Mouse (Mus musculus): ENCODE measurements around the gene Gm20403. TPM values are rescaled to one million over a fixed set of nuclear protein-coding genes. Genes with fewer than 3 reads are reported as not detected.

The Gm20403 gene
- polyA plus RNA-seq (2015; fragmentation: Nextera tagmentation; extraction: Ambion mirVana), result not detected in 2 replicates

DNA sequence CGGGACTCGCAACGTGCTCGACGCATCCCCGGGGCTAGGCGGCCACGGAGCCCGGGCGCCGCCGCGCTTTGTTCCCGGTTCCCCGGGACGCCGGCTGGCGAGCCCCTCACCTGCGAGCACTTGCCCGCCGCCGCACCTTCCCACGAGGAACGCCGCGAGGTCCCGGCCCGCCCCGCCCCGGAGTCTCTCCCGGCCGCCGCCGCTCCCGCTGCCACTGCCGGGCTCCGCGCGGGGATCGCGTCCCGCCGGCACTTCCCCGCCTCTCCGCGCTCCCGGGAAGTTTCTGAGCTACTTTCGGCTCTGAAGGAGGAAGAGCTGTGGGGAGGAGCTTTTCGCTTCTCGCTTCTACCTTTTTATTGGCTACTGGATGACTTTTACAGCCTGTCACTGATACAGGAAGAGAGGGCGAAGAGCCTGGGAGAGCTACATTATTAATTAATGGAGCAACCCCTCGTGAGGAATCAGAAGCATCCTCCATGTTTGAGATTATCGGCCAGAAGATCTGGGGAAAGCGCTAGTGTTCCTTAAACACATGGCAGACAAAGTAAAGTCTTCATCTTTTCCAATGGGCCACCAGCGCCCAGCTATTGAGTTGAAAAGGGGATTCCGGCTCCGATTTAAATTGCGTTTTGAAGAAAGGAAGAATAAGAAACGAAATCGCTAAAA, at the start of gene Gm20403:
Gene Gm20403, minus strand, starts transcription at position 478 of the 666 bp plus-strand sequence.
- Histone ChIP-seq H3K9me3 (ENCODE audit: control insufficient read depth, low read length) (no peaks in the 10 kb centered on the region), H3K4me1 (ENCODE audit: control insufficient read depth, insufficient read depth, low read depth, low read length) (peaks cover 9% of the 10 kb centered on the region; the same call in 1 of the 2 replicates), H3K4me3 (ENCODE audit: low read length) (peak within 1 kb of the TSS; percentile 94), H3K27me3 (replicated peaks; ENCODE audit: control insufficient read depth, insufficient read depth, low read length) (no peaks in the 10 kb centered on the region), H3K4me2 (ENCODE audit: low read length) (peak within 1 kb of the TSS; percentile 95), H3K9ac (ENCODE audit: low read depth, low read length) (peak within 1 kb of the TSS; percentile 71), H3K36me3 (ENCODE audit: control insufficient read depth, insufficient read depth, low read length) (no peaks in the 10 kb centered on the region), H3K27ac (ENCODE audit: low read depth, low read length) (peak within 1 kb of the TSS; percentile 83)
- WGBS, result under 1% methylated on average over 48 of the region's 60 CpGs
- ATAC-seq, result peak; percentile 83

DNA sequence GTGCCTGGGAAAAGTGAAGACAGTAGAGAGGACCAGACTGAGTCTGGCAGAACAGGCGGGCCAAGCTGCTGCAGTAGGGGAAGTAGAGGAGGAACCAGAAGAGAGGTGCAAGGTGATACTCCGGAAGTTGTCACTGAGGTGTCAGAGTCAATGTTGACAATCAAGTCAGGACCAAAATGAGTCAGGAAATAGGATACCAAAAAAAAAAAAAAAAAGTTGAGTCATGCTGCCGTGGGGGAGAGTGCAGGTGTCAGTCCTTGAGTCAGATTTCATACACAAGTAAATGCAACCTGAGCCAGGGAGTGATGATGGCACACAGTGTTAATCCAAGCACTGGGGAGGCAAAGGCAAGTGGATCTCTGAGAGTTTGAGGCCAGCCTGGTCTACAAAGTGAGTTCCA, 40.8 kb upstream of the Gm20403 start:
- no peak overlapping the region for H3K4me3 ChIP-seq (ENCODE audit: low read length)

DNA sequence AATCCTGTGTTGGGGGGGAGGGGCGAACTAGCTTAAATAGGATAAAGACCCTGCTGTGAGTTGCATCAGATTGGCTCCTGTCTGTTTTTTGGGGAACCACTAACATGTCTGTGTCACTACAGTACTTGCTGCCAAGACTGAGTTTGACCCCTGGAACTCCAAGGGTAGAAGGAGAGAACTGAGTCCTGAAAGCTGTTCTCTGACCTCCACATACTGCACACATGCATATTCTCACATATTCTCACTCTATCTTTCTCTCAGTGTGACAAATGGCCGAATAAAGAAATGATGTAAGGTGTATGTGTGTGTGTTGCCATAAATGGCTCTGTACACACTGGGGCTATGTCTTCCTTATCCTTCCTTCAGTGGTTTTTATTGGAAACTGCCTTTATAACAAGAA, 37.0 kb upstream of the Gm20403 start:
- Histone ChIP-seq H3K9me3 (ENCODE audit: control insufficient read depth, low read length) (no peaks in the 10 kb centered on the region), H3K4me3 (ENCODE audit: low read length) (no peak overlapping the region), H3K36me3 (ENCODE audit: control insufficient read depth, insufficient read depth, low read length) (no peaks in the 10 kb centered on the region), H3K9ac (ENCODE audit: low read depth, low read length) (no peak overlapping the region), H3K27me3 (replicated peaks; ENCODE audit: control insufficient read depth, insufficient read depth, low read length) (no peaks in the 10 kb centered on the region), H3K27ac (ENCODE audit: low read depth, low read length) (no peak overlapping the region), H3K4me2 (ENCODE audit: low read length) (no peak overlapping the region), H3K4me1 (ENCODE audit: control insufficient read depth, insufficient read depth, low read depth, low read length) (no peaks in the 10 kb centered on the region)
- no peak for ATAC-seq
- WGBS, result 69% methylated on average over 2 of the region's 2 CpGs

More for the DNA sequence above, 40.8 kb upstream of the Gm20403 start:
- WGBS, result 67% methylated on average over 3 of the region's 3 CpGs
- H3K36me3 ChIP-seq (ENCODE audit: control insufficient read depth, insufficient read depth, low read length), result no peaks in the 10 kb centered on the region
- no peaks in the 10 kb centered on the region for H3K27me3 ChIP-seq (replicated peaks; ENCODE audit: control insufficient read depth, insufficient read depth, low read length)
- no peaks in the 10 kb centered on the region for H3K9me3 ChIP-seq (ENCODE audit: control insufficient read depth, low read length)
- ATAC-seq, result no peak
- no peak overlapping the region for H3K4me2 ChIP-seq (ENCODE audit: low read length)
- no peak overlapping the region for H3K27ac ChIP-seq (ENCODE audit: low read depth, low read length)
- H3K4me1 ChIP-seq (ENCODE audit: control insufficient read depth, insufficient read depth, low read depth, low read length), result no peaks in the 10 kb centered on the region
- no peak overlapping the region for H3K9ac ChIP-seq (ENCODE audit: low read depth, low read length)

DNA sequence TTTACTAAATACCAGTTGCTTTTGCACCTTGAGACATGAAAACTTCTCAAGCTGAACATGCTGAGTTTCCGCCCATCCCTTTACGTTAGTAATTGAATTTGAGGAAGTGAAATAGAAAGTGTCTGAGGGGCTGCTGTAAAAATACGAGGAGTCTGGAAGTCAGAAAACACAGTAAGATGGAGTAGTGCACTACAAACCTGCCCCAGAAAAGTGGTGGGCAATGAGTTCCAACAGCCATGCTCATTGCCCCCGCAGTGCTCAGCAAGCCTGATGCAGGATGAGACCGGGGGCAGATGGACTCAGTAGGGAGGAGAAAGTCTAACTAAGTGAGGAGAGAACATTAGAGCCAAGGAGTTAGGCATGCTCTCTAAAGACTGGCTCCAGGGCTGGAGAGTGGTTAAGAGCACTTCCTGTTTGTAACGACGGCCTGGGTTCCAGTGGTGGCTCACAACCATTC, 33.1 kb upstream of the Gm20403 start:
- Histone ChIP-seq H3K4me1 (ENCODE audit: control insufficient read depth, insufficient read depth, low read depth, low read length) (no peaks in the 10 kb centered on the region), H3K27me3 (replicated peaks; ENCODE audit: control insufficient read depth, insufficient read depth, low read length) (no peaks in the 10 kb centered on the region), H3K36me3 (ENCODE audit: control insufficient read depth, insufficient read depth, low read length) (no peaks in the 10 kb centered on the region), H3K9me3 (ENCODE audit: control insufficient read depth, low read length) (no peaks in the 10 kb centered on the region), H3K27ac (ENCODE audit: low read depth, low read length) (no peak overlapping the region), H3K9ac (ENCODE audit: low read depth, low read length) (no peak overlapping the region), H3K4me2 (ENCODE audit: low read length) (no peak overlapping the region), H3K4me3 (ENCODE audit: low read length) (no peak overlapping the region)
- 91% methylated on average over 7 of the region's 7 CpGs for WGBS
- ATAC-seq, result no peak

DNA sequence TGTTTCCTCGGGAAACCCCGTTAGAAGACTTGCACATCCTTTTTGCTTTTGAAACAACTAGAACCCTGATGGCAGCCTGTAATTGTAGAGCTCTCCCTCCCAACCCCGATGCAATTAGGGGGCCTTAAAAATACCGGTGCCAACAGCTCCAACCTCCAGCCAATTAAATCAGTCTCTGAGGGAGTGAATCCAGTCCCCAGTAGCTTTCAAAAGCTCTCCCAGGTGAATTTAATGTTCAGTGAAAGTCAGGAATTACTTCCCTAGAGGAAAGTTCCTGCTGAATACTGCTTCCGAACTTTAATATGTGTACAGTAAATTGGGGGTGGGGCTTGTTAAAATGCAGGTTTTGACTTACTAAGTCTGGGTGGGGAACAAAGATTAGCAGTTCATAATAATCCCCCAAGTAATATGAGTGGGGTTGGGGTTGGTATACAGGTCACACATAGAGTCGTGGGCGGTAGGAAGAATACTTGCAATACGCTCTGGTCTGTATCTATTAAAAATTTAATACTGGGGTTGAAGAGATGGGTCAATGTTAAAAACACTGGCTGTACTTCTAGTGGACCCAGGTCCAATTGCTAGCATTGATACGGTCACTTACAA, 30.9 kb upstream of the Gm20403 start:
- ATAC-seq, result no peak
- Histone ChIP-seq H3K4me1 (ENCODE audit: control insufficient read depth, insufficient read depth, low read depth, low read length) (no peaks in the 10 kb centered on the region), H3K27ac (ENCODE audit: low read depth, low read length) (no peak overlapping the region), H3K27me3 (replicated peaks; ENCODE audit: control insufficient read depth, insufficient read depth, low read length) (no peaks in the 10 kb centered on the region), H3K36me3 (ENCODE audit: control insufficient read depth, insufficient read depth, low read length) (no peaks in the 10 kb centered on the region), H3K9ac (ENCODE audit: low read depth, low read length) (no peak overlapping the region), H3K4me3 (ENCODE audit: low read length) (no peak overlapping the region), H3K4me2 (ENCODE audit: low read length) (no peak overlapping the region), H3K9me3 (ENCODE audit: control insufficient read depth, low read length) (no peaks in the 10 kb centered on the region)
- 57% methylated on average over 9 of the region's 9 CpGs for WGBS

DNA sequence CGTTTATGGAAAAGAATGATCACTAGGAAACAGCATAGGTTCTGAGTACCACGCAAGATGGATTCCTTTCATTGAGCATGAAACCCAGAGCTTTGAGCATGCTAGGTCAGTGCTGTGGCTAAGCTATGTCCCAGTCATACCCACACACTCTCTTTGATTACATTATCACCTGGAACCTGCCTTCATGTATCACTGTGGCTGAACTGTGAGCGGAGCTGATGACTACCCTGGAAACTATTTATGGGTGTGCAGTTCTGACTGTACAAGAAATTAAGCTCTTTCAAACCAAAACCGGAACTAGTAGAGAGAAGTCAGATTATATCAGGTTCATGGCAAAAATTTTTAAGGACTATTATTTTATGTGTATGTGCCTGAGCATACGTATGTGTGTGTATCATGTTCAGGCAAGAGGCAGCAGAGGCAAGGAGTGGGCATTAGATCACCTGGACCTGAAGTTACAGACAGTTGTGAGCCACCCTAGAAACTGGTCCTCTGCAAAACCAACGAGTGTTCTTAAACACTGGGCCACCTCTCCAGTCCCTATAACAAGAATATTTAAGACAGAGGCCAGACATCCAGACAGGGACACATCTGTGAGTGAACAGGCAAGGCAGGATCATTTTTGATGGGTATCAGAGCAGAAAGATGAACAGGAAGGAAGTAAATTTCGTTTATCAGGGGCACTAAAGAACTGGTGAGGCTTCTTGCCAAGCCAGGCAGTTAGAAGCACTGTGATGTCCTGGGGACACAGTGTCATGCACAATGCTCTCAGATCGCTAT, 30.2 kb upstream of the Gm20403 start:
- no peak for ATAC-seq
- no peak overlapping the region for H3K27ac ChIP-seq (ENCODE audit: low read depth, low read length)
- H3K9ac ChIP-seq (ENCODE audit: low read depth, low read length), result no peak overlapping the region
- H3K4me2 ChIP-seq (ENCODE audit: low read length), result no peak overlapping the region
- no peak overlapping the region for H3K4me3 ChIP-seq (ENCODE audit: low read length)
- no peaks in the 10 kb centered on the region for H3K4me1 ChIP-seq (ENCODE audit: control insufficient read depth, insufficient read depth, low read depth, low read length)
- no peaks in the 10 kb centered on the region for H3K27me3 ChIP-seq (replicated peaks; ENCODE audit: control insufficient read depth, insufficient read depth, low read length)
- H3K36me3 ChIP-seq (ENCODE audit: control insufficient read depth, insufficient read depth, low read length), result no peaks in the 10 kb centered on the region
- 71% methylated on average over 8 of the region's 8 CpGs for WGBS
- H3K9me3 ChIP-seq (ENCODE audit: control insufficient read depth, low read length), result no peaks in the 10 kb centered on the region

DNA sequence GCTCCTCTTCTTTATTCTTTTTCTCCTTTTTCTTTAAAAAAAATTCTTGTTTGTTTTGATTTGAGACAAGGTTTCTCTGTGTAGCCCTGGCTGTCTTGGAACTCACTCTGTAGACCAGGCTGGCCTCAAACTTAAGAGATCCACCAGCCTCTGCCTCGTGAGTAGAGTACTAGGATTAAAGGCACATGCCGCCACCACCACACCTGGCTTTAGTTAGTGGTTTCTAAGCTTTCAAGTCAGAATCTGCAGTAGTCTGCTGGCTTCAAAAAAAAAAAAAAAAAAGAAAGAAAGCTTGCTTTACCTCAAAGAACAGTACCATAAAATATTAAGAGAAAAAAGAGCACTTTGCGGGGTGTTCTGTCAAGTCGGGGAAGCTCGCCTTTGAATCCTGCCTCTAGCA, 29.1 kb upstream of the Gm20403 start:
- Histone ChIP-seq H3K27ac (ENCODE audit: low read depth, low read length) (no peak overlapping the region), H3K4me2 (ENCODE audit: low read length) (no peak overlapping the region), H3K9ac (ENCODE audit: low read depth, low read length) (no peak overlapping the region), H3K36me3 (ENCODE audit: control insufficient read depth, insufficient read depth, low read length) (no peaks in the 10 kb centered on the region), H3K9me3 (ENCODE audit: control insufficient read depth, low read length) (no peaks in the 10 kb centered on the region), H3K4me3 (ENCODE audit: low read length) (no peak overlapping the region), H3K4me1 (ENCODE audit: control insufficient read depth, insufficient read depth, low read depth, low read length) (no peaks in the 10 kb centered on the region), H3K27me3 (replicated peaks; ENCODE audit: control insufficient read depth, insufficient read depth, low read length) (no peaks in the 10 kb centered on the region)
- ATAC-seq, result no peak
- WGBS, result 90% methylated on average over 5 of the region's 5 CpGs

DNA sequence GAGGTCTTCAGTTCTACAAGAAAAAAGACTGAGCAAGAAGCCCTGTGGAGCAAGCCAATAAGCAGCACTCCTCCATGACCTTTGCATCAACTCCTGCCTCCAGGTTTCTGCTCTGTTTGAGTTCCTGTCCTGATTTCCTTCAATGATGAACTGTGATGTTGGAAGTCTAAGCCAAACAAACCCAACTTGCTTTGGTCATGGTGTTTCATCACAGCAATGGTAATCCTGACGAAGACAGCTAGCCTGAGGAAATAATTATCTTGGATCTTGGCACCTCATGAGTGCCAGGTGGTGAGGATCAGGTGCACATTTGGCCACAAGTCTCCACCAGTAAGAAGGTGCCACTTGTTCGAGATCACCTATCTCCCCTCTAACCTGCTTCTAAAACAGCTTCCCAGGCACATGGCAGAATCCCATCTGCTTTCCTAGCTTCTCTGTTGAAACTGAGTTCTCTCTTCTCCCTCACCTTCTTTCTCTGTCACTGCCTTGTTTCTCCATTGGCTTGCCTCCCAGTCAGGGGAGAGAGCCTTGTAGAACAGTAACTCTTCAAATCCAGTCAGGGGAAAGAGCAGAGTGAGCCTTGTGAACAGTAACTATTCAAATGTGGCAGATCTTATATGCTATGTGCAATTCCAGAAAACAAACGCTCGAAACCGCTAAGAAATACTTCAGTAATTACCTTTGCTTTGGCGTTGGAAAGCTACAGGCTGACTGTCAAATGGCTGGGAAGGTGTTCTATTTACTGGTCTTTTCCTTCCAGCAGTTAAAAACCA, 27.5 kb upstream of the Gm20403 start, which contains the start of gene Baz1a:
Gene Baz1a, minus strand, starts transcription at position 723 of the 773 bp plus-strand sequence.
- no peaks in the 10 kb centered on the region for H3K9me3 ChIP-seq (ENCODE audit: control insufficient read depth, low read length)
- 91% methylated on average over 6 of the region's 6 CpGs for WGBS
- H3K4me3 ChIP-seq (ENCODE audit: low read length), result no peak within 1 kb of the TSS
- H3K4me1 ChIP-seq (ENCODE audit: control insufficient read depth, insufficient read depth, low read depth, low read length), result no peaks in the 10 kb centered on the region
- H3K36me3 ChIP-seq (ENCODE audit: control insufficient read depth, insufficient read depth, low read length), result no peaks in the 10 kb centered on the region
- no peak for ATAC-seq
- no peaks in the 10 kb centered on the region for H3K27me3 ChIP-seq (replicated peaks; ENCODE audit: control insufficient read depth, insufficient read depth, low read length)
- no peak within 1 kb of the TSS for H3K9ac ChIP-seq (ENCODE audit: low read depth, low read length)
- H3K27ac ChIP-seq (ENCODE audit: low read depth, low read length), result no peak within 1 kb of the TSS
- H3K4me2 ChIP-seq (ENCODE audit: low read length), result no peak within 1 kb of the TSS

Measured in hindbrain, embryonic 16.5 days (tissue).